Mouse (Mus musculus) liver, adult 2 months (tissue): ENCODE results near the gene Olfr1512. TPM values are rescaled to one million over a fixed set of nuclear protein-coding genes. Genes with fewer than 3 reads are reported as not detected.
"Not testable (repeated sequence)": the region's sequence is repeated elsewhere in the genome, so short reads cannot be mapped to it uniquely, and the experiment has no call there.

Source experiments
- DNase-seq: peaks from one replicate; pipeline ENCODE4 v3.0.0-alpha.2; 2011; ENCODE audit warnings: low read depth, low spot score; ENCODE audit errors: extremely low read depth
- H3K27ac ChIP-seq: fragments of 200-500 bp; replicated peaks from 2 replicates; pipeline ENCODE4 v1.5.1; 2012; ENCODE audit warnings: low read depth, mild to moderate bottlenecking, control low read depth, inconsistent platforms, low read length; ENCODE audit not compliant: insufficient read depth
- H3K27me3 ChIP-seq: fragments of 200-500 bp; 2 replicates; pipeline ENCODE4 v1.6.1; 2012; ENCODE audit warnings: mild to moderate bottlenecking, moderate library complexity, low read length, inconsistent platforms; ENCODE audit not compliant: control insufficient read depth, insufficient read depth
- H3K36me3 ChIP-seq: fragments of 200-500 bp; 2 replicates; pipeline ENCODE4 v1.6.1; 2012; ENCODE audit warnings: low read length, inconsistent platforms; ENCODE audit not compliant: control insufficient read depth, insufficient read depth
- H3K4me1 ChIP-seq: fragments of 200-500 bp; 2 replicates; pipeline ENCODE4 v1.6.1; 2011; ENCODE audit warnings: low read length; ENCODE audit not compliant: control insufficient read depth, insufficient read depth
- H3K4me3 ChIP-seq: fragments of 200-500 bp; 2 replicates; pipeline ENCODE4 v1.5.1; 2011; ENCODE audit warnings: low read depth, mild to moderate bottlenecking, control low read depth, low read length, moderate library complexity; ENCODE audit not compliant: insufficient read depth
- H3K79me2 ChIP-seq: fragments of 200-500 bp; 2 replicates; pipeline ENCODE4 v1.6.1; 2012; ENCODE audit warnings: inconsistent platforms, mild to moderate bottlenecking, low read length, moderate library complexity; ENCODE audit not compliant: control insufficient read depth, insufficient read depth
- H3K9ac ChIP-seq: fragments of 200-500 bp; 2 replicates; pipeline ENCODE4 v1.6.1; 2012; ENCODE audit warnings: low read depth, mild to moderate bottlenecking, control low read depth, inconsistent platforms, low read length
- CTCF ChIP-seq: fragments of 200-500 bp; IDR thresholded peaks from 2 replicates; pipeline ENCODE4 v1.5.1; 2011; ENCODE audit warnings: low read depth, low read length, control low read depth
- POLR2A ChIP-seq: fragments of 200-500 bp; IDR thresholded peaks from 2 replicates; pipeline ENCODE4 v1.6.1; 2011; ENCODE audit warnings: low read length, control low read depth; ENCODE audit not compliant: insufficient read depth; ENCODE audit errors: extremely low read depth
- WGBS: fragments of 180-500 bp; shearing (Covaris S2); methylation state at CpG from one replicate; pipeline ENCODE4 v1.1.7; 2018; 5-methylcytosine and 5-hydroxymethylcytosine counted together
- polyA plus RNA-seq: library from polyadenylated mRNA; depleted of rRNA; stranded (reverse); fragments of >200 nt; gene quantifications from 2 replicates; pipeline ENCODE4 v1.2.3, GENCODE M21; 2012; rRNA removed
- total RNA-seq: library from RNA; depleted of rRNA; stranded (reverse); fragments of >200 nt; gene quantifications from 2 replicates; pipeline ENCODE4 v1.2.3, GENCODE M21; 2014; rRNA removed

The Olfr1512 gene
- not detected in 2 replicates for total RNA-seq
- polyA plus RNA-seq, result not detected in 2 replicates

GRCm38 (mm10) chr14:52379068-52379467 is at the start of gene Olfr1512:
Gene Olfr1512 (minus strand): TSS chr14:52379168.
- TF ChIP-seq CTCF (no peak), POLR2A (no peak)
- Histone ChIP-seq H3K4me3 (no peak within 1 kb of the TSS), H3K27me3 (no peaks in the 10 kb centered on the region), H3K9ac (no peak within 1 kb of the TSS), H3K27ac (no peak within 1 kb of the TSS), H3K4me1 (no peaks in the 10 kb centered on the region), H3K79me2 (no peaks in the 10 kb centered on the region), H3K36me3 (no peaks in the 10 kb centered on the region)
- no peak for DNase-seq
- 66% methylated on average over 2 of the region's 2 CpGs for WGBS

- 82% methylated on average over 1 of the region's 1 CpGs for WGBS
- Histone ChIP-seq H3K27me3 (no peaks in the 10 kb centered on the region), H3K79me2 (no peaks in the 10 kb centered on the region), H3K9ac (no peak overlapping the region), H3K27ac (no peak overlapping the region), H3K36me3 (no peaks in the 10 kb centered on the region), H3K4me1 (no peaks in the 10 kb centered on the region), H3K4me3 (no peak overlapping the region)
- TF ChIP-seq POLR2A (no peak), CTCF (no peak)
- DNase-seq, result no peak
These were observed 48.7 kb upstream of the Olfr1512 start for GRCm38 (mm10) chr14:52427686-52428085.

GRCm38 (mm10) chr14:52414273-52414672 is 35.3 kb upstream of the Olfr1512 start, which contains the start of gene Olfr1510:
Gene Olfr1510 (minus strand): TSS chr14:52414373.
- no peaks in the 10 kb centered on the region for H3K4me1 ChIP-seq
- no peak for TF ChIP-seq POLR2A
- no peak for TF ChIP-seq CTCF
- no peak within 1 kb of the TSS for H3K9ac ChIP-seq
- no peak for DNase-seq
- WGBS, result 82% methylated on average over 3 of the region's 3 CpGs
- no peaks in the 10 kb centered on the region for H3K79me2 ChIP-seq
- H3K36me3 ChIP-seq, result no peaks in the 10 kb centered on the region
- H3K4me3 ChIP-seq, result no peak within 1 kb of the TSS
- no peak within 1 kb of the TSS for H3K27ac ChIP-seq
- H3K27me3 ChIP-seq, result no peaks in the 10 kb centered on the region; the same call in 1 of the 2 replicates

- not testable (repeated sequence) for H3K9ac ChIP-seq, H3K79me2 ChIP-seq, H3K36me3 ChIP-seq, H3K27me3 ChIP-seq, H3K4me1 ChIP-seq, H3K27ac ChIP-seq, H3K4me3 ChIP-seq, DNase-seq
- 75% methylated on average over 9 of the region's 10 CpGs for WGBS
These were observed 31.4 kb upstream of the Olfr1512 start for GRCm38 (mm10) chr14:52410142-52410919.

- Histone ChIP-seq H3K9ac (no peak within 1 kb of the TSS), H3K4me3 (no peak within 1 kb of the TSS), H3K79me2 (no peaks in the 10 kb centered on the region), H3K27ac (no peak within 1 kb of the TSS), H3K4me1 (no peaks in the 10 kb centered on the region), H3K27me3 (no peaks in the 10 kb centered on the region), H3K36me3 (no peaks in the 10 kb centered on the region)
- no peak for DNase-seq
- TF ChIP-seq CTCF (no peak), POLR2A (no peak)
- WGBS, result 66% methylated on average over 4 of the region's 4 CpGs
These were observed 18.3 kb upstream of the Olfr1512 start, which contains the start of gene Olfr1511 for GRCm38 (mm10) chr14:52397279-52397678. Gene Olfr1511 (minus strand): TSS chr14:52397379.

GRCm38 (mm10) chr14:52390084-52390848 is 11.3 kb upstream of the Olfr1512 start:
- not testable (repeated sequence) for H3K27me3 ChIP-seq, H3K4me3 ChIP-seq, H3K36me3 ChIP-seq, H3K79me2 ChIP-seq, DNase-seq, H3K27ac ChIP-seq, H3K9ac ChIP-seq, H3K4me1 ChIP-seq
- WGBS, result 72% methylated on average over 9 of the region's 9 CpGs
